Mouse (Mus musculus) cerebellum, postnatal 4 days (tissue): Measurements from ENCODE around the gene Kcnma1.
A peak's percentile ranks its signal among the peaks of the same experiment; 100 is the strongest.

Experiments used
- DNase-seq, 2 experiments: peaks; one replicate each; pipeline ENCODE4 v3.0.0; 2022; ENCODE audit warnings: low spot score in 2 of 2, mixed read lengths in 1 of 2

The Kcnma1 gene

GRCm38 (mm10) chr14:23531735-23532525 lies 482.4 kb downstream of the Kcnma1 start:
- DNase-seq, result no peak

- DNase-seq, result peak in 1 of 2 experiments; percentile 64
These were observed 484.6 kb downstream of the Kcnma1 start for GRCm38 (mm10) chr14:23529720-23530119.

DNA sequence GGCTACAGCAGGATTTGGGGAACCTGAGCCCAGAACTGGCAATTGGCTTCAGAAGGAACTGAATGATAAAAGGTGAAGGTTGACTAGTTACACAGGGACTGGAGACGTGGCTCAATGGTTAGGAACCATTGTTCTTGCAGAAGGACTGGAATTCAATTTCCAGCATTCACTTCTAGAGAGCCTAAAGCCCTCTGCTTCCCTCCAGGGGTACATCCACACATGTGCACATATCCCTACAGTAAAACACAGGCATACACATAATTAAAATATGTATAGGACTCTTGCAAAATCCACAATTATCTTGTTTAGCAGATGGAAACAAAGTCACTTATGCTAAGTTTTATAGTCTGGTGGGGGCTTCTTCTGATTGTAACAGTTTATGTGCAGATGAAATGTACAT lies 485.1 kb downstream of the Kcnma1 start:
- DNase-seq, result no peak

DNA sequence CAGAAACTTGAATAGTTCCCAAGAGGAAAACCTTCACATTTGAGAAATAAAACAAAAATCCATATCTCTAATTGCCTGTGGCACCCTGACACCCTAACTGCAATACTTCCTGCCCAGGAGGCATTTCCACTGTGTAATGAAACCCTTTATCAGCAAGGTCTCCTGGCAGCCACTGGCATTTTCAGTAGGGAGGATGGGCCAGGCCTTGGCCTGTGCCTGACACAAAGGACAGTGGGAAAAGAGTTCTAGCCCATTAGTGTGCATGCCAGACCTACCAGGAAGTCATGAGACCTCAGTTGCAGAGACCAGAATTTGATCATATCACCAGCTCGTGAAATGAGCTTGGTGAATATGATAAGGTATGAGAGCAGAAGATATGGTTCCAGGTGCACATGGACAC lies 488.4 kb downstream of the Kcnma1 start:
- DNase-seq, result no peak

- DNase-seq, result no peak
These were observed 490.3 kb downstream of the Kcnma1 start for GRCm38 (mm10) chr14:23523825-23524491.

GRCm38 (mm10) chr14:23522606-23523159 lies 491.6 kb downstream of the Kcnma1 start:
- DNase-seq, result no peak

- no peak for DNase-seq
These were observed 493.1 kb downstream of the Kcnma1 start for GRCm38 (mm10) chr14:23521080-23521684.

- no peak for DNase-seq
These were observed 496.9 kb downstream of the Kcnma1 start for GRCm38 (mm10) chr14:23517374-23517773.

DNA sequence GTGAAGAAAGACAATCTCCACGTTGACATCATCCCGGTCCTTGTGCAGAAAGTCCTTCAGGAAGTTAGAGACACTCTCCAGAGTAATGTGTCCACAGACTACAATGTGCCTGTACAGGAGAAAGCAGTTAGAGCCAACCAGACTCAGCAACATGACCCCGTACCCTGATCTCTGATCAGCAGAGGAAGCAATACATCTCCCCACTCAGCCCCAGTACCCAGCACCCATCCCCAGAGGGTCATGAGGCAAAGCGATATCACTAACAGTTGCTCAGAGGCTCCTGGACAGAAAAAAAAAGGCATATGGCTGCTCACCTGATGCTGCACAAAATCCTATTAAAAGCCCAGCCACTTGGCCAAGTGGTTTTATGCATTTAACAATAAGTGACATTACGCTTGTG lies 504.5 kb downstream of the Kcnma1 start:
- no peak for DNase-seq

- no peak for DNase-seq
These were observed 512.0 kb downstream of the Kcnma1 start for GRCm38 (mm10) chr14:23502236-23502790.

DNA sequence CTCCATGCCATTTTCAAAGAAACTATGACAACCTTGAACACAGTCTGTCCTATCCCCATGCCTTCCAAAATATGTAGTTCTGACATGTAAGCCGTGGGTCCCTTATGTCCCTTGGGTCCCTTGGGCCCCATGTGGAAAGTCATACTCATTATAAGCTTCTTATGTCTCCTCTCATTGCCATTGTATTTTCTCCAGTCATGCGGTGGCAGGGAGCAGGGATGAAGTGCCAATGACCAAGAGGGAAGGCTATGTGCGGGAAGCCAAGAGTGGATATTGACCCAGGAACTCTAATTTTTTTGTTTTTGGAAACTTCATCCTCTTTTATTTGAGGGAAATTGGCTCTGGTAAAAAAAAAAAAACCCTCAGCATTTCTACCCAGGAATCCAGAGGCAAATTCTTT lies 517.5 kb downstream of the Kcnma1 start:
- DNase-seq, result no peak

DNA sequence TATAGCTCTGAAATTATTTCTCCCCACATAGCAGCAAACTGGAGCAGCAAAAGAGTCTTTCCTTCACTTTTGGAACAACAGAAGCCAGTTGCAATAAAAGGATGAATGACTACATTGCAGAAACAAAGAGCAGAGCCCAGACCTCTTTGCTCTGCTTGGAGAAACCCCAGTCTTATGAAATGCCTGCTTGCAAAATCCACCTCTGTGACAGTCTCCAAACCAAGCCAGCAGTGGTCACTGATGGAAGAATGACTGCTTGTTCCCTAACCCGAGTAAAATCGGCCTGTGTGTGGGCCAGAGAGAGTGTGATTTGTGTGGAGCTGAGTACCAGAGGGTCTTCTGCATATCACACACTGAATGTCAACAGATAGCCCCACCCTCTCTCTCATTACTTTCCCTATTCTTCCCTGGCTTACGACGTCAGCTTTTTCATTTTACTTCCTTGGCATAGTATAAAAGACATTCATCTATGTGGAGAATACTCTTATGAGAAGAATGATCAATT lies 518.0 kb downstream of the Kcnma1 start:
- no peak for DNase-seq

- no peak for DNase-seq
These were observed 519.8 kb downstream of the Kcnma1 start for GRCm38 (mm10) chr14:23494496-23494800.

DNA sequence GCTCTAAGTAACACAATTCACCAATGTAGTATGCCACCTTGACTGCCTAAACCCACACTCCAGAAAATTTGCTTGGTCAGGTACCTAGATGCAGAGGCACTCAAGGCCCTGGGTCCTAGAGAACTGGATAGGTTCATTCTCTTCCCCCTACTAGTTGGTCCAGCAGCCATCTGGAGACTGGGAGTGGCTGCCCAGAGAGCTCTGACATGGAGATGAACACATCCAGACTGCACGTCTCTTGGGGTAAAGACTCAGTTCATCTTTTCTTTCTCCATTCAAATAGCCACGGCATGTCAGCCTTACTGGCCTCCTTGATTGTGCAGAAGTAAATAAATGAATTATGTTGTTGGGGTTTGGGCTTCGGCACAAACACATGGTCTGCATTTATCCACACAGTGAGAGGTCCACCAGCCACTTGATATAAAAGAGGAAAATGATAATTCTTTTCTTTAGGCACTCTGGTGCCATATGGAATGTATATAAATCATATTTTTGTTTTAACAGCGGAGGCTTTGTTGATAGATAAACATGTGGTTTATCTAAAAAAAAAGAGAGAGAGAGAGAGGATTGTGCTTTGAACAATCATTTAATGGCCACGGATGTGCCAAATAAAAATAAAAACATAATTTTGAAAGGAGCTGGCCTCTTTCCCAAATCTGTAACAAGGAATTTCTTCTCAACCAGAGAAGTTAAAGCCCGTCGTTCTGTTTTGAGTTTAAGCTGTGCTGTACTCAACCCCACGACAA lies 520.4 kb downstream of the Kcnma1 start:
- DNase-seq, result no peak

GRCm38 (mm10) chr14:23492581-23493360 lies 521.5 kb downstream of the Kcnma1 start:
- peak in 1 of 2 experiments; percentile 32 for DNase-seq

DNA sequence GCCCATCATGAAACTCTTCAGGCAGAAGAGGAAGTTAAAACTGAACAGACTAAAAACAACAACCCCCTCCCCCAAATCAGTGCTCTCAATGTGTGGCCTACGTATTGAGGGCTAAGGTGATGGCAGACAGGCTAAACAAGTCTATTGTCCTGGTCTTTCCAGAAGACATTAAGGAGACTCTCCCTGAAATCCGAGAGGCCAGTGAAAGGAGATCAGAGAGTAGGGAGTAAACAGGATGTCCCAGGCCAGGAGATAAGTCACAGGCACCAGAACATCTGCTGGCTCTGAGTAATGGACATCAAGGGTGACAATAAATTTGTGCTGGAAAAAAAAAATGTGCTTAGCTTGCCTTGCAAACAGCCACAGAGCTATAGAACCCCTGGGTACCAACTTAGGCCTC lies 522.9 kb downstream of the Kcnma1 start:
- no peak for DNase-seq

GRCm38 (mm10) chr14:23486687-23487086 lies 527.6 kb downstream of the Kcnma1 start:
- no peak for DNase-seq

DNA sequence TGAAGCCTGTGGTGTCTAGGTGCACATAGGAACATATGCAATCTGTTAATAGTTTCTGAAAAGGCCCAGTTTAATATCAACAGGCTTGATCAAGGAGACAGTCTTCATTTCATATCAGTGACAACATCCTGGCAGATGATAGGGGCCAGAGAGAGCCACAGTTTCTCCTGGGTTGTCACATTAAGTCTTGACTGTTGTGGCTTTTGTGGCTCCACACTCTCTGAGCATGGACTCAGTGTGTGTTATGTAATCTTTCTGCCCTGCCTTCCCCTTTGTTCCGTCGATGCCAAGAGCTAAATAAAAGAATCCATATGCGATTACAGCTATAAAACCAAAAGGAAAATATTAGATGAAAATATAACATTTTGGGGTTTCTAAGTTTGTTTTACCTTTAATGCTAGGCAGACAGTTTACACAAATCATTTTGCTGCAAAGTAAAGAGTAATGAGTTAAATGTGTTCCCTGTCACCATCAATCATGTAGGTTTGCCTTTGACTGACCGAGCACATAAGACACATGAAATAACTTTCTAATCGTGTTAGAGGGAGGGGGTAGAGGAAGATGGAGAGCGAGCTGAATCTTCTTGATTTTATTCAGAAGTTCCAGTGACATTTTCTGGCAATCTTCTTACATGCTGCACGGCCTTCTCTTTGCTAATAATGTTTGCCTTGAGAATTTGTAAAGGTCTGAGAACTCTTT lies 528.3 kb downstream of the Kcnma1 start:
- no peak for DNase-seq

- no peak for DNase-seq
These were observed 539.2 kb downstream of the Kcnma1 start for GRCm38 (mm10) chr14:23475129-23475528.

GRCm38 (mm10) chr14:23470071-23470470 lies 544.2 kb downstream of the Kcnma1 start:
- no peak for DNase-seq
